Mouse (Mus musculus) intestine, postnatal 0 days (tissue): Measurements from ENCODE around the gene Ankdd1b. TPM values are rescaled to one million over a fixed set of nuclear protein-coding genes. Genes with fewer than 3 reads are reported as not detected.
A peak's percentile ranks its signal among the peaks of the same experiment; 100 is the strongest.

Experiments
- ATAC-seq: fragments of 200-750 bp; cut with Nextera tagmentation; 2 replicates; pipeline ENCODE4 v1.8.0; 2017; ENCODE audit warnings: mild to moderate bottlenecking, moderate TSS enrichment, moderate library complexity
- H3K27ac ChIP-seq: fragments of 300-500 bp; sonication (generic); 2 replicates; pipeline ENCODE4 v1.5.1; 2014; ENCODE audit warnings: mild to moderate bottlenecking, low read depth, low read length, moderate library complexity
- H3K27me3 ChIP-seq: fragments of 300-500 bp; sonication (generic); replicated peaks from 2 replicates; pipeline ENCODE4 v1.6.1; 2014; ENCODE audit warnings: low read length, mixed read lengths; ENCODE audit not compliant: control insufficient read depth, insufficient read depth
- H3K36me3 ChIP-seq: fragments of 300-500 bp; sonication (generic); 2 replicates; pipeline ENCODE4 v1.6.1; 2014; ENCODE audit warnings: mild to moderate bottlenecking, moderate library complexity; ENCODE audit not compliant: control insufficient read depth, insufficient read depth
- H3K4me1 ChIP-seq: fragments of 300-500 bp; sonication (generic); replicated peaks from 2 replicates; pipeline ENCODE4 v1.6.1; 2014; ENCODE audit warnings: antibody characterized with exemption, low read length, mixed read lengths; ENCODE audit not compliant: control insufficient read depth, insufficient read depth
- H3K4me2 ChIP-seq: fragments of 300-500 bp; sonication (generic); replicated peaks from 2 replicates; pipeline ENCODE4 v1.6.1; 2014; ENCODE audit warnings: low read depth, mild to moderate bottlenecking, moderate library complexity
- H3K4me3 ChIP-seq: fragments of 300-500 bp; sonication (generic); 2 replicates; pipeline ENCODE4 v1.5.1; 2014; ENCODE audit warnings: low read depth, low read length
- H3K9ac ChIP-seq: fragments of 300-500 bp; sonication (generic); 2 replicates; pipeline ENCODE4 v1.6.1; 2014; ENCODE audit warnings: mild to moderate bottlenecking, low read depth, low read length
- H3K9me3 ChIP-seq: fragments of 300-500 bp; sonication (generic); 2 replicates; pipeline ENCODE4 v1.6.1; 2016; ENCODE audit warnings: mixed run types; ENCODE audit not compliant: control insufficient read depth
- CTCF ChIP-seq: sonication (generic); IDR thresholded peaks from 2 replicates; pipeline ENCODE4 v1.5.1; 2016; ENCODE audit warnings: low read depth, mild to moderate bottlenecking, control low read depth, antibody characterized with exemption, moderate library complexity
- WGBS: fragments of 180-500 bp; shearing (Covaris S2); extraction: QIAGEN DNeasy Blood & Tissue Kit; methylation state at CpG from one replicate; pipeline ENCODE4 v1.1.7; 2014; 5-methylcytosine and 5-hydroxymethylcytosine counted together
- polyA plus RNA-seq: library from polyadenylated mRNA; unstranded; fragments of >200 nt; fragmentation: Nextera tagmentation; extraction: Ambion mirVana; gene quantifications from 2 replicates; pipeline ENCODE4 v1.2.1, GENCODE M21; 2015

Ankdd1b gene
- polyA plus RNA-seq, 1 experiment from 2014 or later, result 0.25 TPM

GRCm38 (mm10) chr13:96434899-96435331, 36.1 kb downstream of the Ankdd1b start:
- ATAC-seq, result no peak
- Histone ChIP-seq H3K27me3 (no peaks in the 10 kb centered on the region), H3K4me2 (no peak overlapping the region), H3K9ac (no peak overlapping the region), H3K4me1 (peaks cover 18% of the 10 kb centered on the region), H3K36me3 (no peaks in the 10 kb centered on the region), H3K4me3 (no peak overlapping the region), H3K9me3 (no peaks in the 10 kb centered on the region), H3K27ac (no peak overlapping the region)
- WGBS, result 17% methylated on average over 5 of the region's 5 CpGs
- TF ChIP-seq CTCF, result no peak

- TF ChIP-seq CTCF, result no peak
- H3K27ac ChIP-seq, result peak overlapping the region; percentile 63
- ATAC-seq, result peak; percentile 73
Observed at GRCm38 (mm10) chr13:96433648-96434190, 37.3 kb downstream of the Ankdd1b start.

GRCm38 (mm10) chr13:96433041-96433440, 38.0 kb downstream of the Ankdd1b start:
- H3K27ac ChIP-seq, result peak overlapping the region; percentile 63
- no peaks in the 10 kb centered on the region for H3K36me3 ChIP-seq
- H3K4me2 ChIP-seq, result 0 out of 2 replicates have a peak overlapping the region, but pooled peaks have one; percentile 37
- no peak overlapping the region for H3K4me3 ChIP-seq
- peaks cover 18% of the 10 kb centered on the region for H3K4me1 ChIP-seq
- WGBS, result 61% methylated on average over 6 of the region's 6 CpGs
- ATAC-seq, result no peak
- TF ChIP-seq CTCF, result no peak
- H3K27me3 ChIP-seq, result no peaks in the 10 kb centered on the region
- no peaks in the 10 kb centered on the region for H3K9me3 ChIP-seq
- no peak overlapping the region for H3K9ac ChIP-seq

More at GRCm38 (mm10) chr13:96433648-96434190, 37.3 kb downstream of the Ankdd1b start:
- 24% methylated on average over 11 of the region's 11 CpGs for WGBS
- no peaks in the 10 kb centered on the region for H3K27me3 ChIP-seq
- H3K9me3 ChIP-seq, result no peaks in the 10 kb centered on the region
- H3K4me1 ChIP-seq, result peaks cover 18% of the 10 kb centered on the region
- H3K4me3 ChIP-seq, result no peak overlapping the region
- no peak overlapping the region for H3K9ac ChIP-seq
- peak overlapping the region; percentile 37; the same call in 1 of the 2 replicates for H3K4me2 ChIP-seq
- H3K36me3 ChIP-seq, result no peaks in the 10 kb centered on the region

- 21% methylated on average over 3 of the region's 3 CpGs for WGBS
- H3K4me2 ChIP-seq, result peak overlapping the region; percentile 37; the same call in 1 of the 2 replicates
Observed at GRCm38 (mm10) chr13:96432376-96432811, 38.6 kb downstream of the Ankdd1b start.

GRCm38 (mm10) chr13:96431595-96432156, 39.3 kb downstream of the Ankdd1b start:
- Histone ChIP-seq H3K27me3 (no peaks in the 10 kb centered on the region), H3K4me1 (peaks cover 18% of the 10 kb centered on the region), H3K27ac (no peak overlapping the region), H3K9me3 (no peaks in the 10 kb centered on the region), H3K4me3 (no peak overlapping the region), H3K36me3 (no peaks in the 10 kb centered on the region), H3K9ac (no peak overlapping the region), H3K4me2 (0 out of 2 replicates have a peak overlapping the region, but pooled peaks have one; percentile 0)
- WGBS, result 28% methylated on average over 12 of the region's 12 CpGs
- ATAC-seq, result peak; percentile 78
- peak; percentile 98 for TF ChIP-seq CTCF

More at GRCm38 (mm10) chr13:96432376-96432811, 38.6 kb downstream of the Ankdd1b start:
- no peaks in the 10 kb centered on the region for H3K27me3 ChIP-seq
- no peaks in the 10 kb centered on the region for H3K36me3 ChIP-seq
- H3K4me3 ChIP-seq, result no peak overlapping the region
- peaks cover 18% of the 10 kb centered on the region for H3K4me1 ChIP-seq
- no peak for TF ChIP-seq CTCF
- peak; percentile 77 for ATAC-seq
- no peak overlapping the region for H3K9ac ChIP-seq
- H3K9me3 ChIP-seq, result no peaks in the 10 kb centered on the region
- peak overlapping the region; percentile 84 for H3K27ac ChIP-seq

- H3K9me3 ChIP-seq, result no peaks in the 10 kb centered on the region
- H3K27ac ChIP-seq, result no peak overlapping the region
- H3K4me3 ChIP-seq, result no peak overlapping the region
- no peaks in the 10 kb centered on the region for H3K36me3 ChIP-seq
- H3K4me1 ChIP-seq, result 0 out of 2 replicates have a peak, but pooled peaks cover 5% of the 10 kb centered on the region
- no peak for TF ChIP-seq CTCF
- no peak for ATAC-seq
- H3K9ac ChIP-seq, result no peak overlapping the region
- 56% methylated on average over 5 of the region's 5 CpGs for WGBS
- no peaks in the 10 kb centered on the region for H3K27me3 ChIP-seq
- no peak overlapping the region for H3K4me2 ChIP-seq
Observed at GRCm38 (mm10) chr13:96428531-96428930, 42.5 kb downstream of the Ankdd1b start.
